Mouse (Mus musculus) heart, embryonic 14.5 days (tissue): ENCODE measurements around the gene Dnajc16. TPM values are rescaled to one million over a fixed set of nuclear protein-coding genes. Genes with fewer than 3 reads are reported as not detected.

ENCODE experiments used
- ATAC-seq: fragments of 200-750 bp; cut with Nextera tagmentation; 2 replicates; pipeline ENCODE4 v1.8.0; 2017; ENCODE audit warnings: low read depth, moderate TSS enrichment; ENCODE audit not compliant: insufficient number of reproducible peaks, insufficient read depth, low FRiP score
- H3K27ac ChIP-seq, 2 experiments: fragments of 200-500 bp in 1 of 2; fragments of 300-500 bp in 1 of 2; sonication (generic) in 1 of 2; replicated peaks in 1 of 2; 2 replicates each; pipeline ENCODE4 v1.5.1; 2012 to 2014; ENCODE audit warnings: low read depth in 2 of 2, low read length in 2 of 2, control low read depth in 1 of 2, mild to moderate bottlenecking in 1 of 2, mixed read lengths in 1 of 2; ENCODE audit not compliant: control insufficient read depth in 1 of 2, insufficient read depth in 1 of 2
- H3K27me3 ChIP-seq: fragments of 300-500 bp; sonication (generic); 2 replicates; pipeline ENCODE4 v1.6.1; 2014; ENCODE audit warnings: mild to moderate bottlenecking, low read length, control low read depth; ENCODE audit not compliant: control insufficient read depth, insufficient read depth
- H3K36me3 ChIP-seq: fragments of 300-500 bp; sonication (generic); 2 replicates; pipeline ENCODE4 v1.6.1; 2014; ENCODE audit warnings: mild to moderate bottlenecking, control low read depth, low read length, mixed read lengths; ENCODE audit not compliant: control insufficient read depth, insufficient read depth
- H3K4me1 ChIP-seq, 2 experiments: fragments of 200-500 bp in 1 of 2; fragments of 300-500 bp in 1 of 2; sonication (generic) in 1 of 2; 2 replicates each; pipeline ENCODE4 v1.6.1; 2012 to 2014; ENCODE audit warnings: low read length in 2 of 2, control low read depth in 1 of 2, mixed read lengths in 1 of 2; ENCODE audit not compliant: control insufficient read depth in 2 of 2, insufficient read depth in 2 of 2
- H3K4me2 ChIP-seq: fragments of 300-500 bp; sonication (generic); 2 replicates; pipeline ENCODE4 v1.6.1; 2014; ENCODE audit warnings: mild to moderate bottlenecking, low read length
- H3K4me3 ChIP-seq, 2 experiments: fragments of 200-500 bp in 1 of 2; fragments of 300-500 bp in 1 of 2; sonication (generic) in 1 of 2; 2 replicates each; pipeline ENCODE4 v1.5.1; 2012 to 2014; ENCODE audit warnings: low read length in 2 of 2, mild to moderate bottlenecking in 2 of 2, control low read depth in 1 of 2, low read depth in 1 of 2, moderate library complexity in 1 of 2; ENCODE audit not compliant: control insufficient read depth in 1 of 2, insufficient read depth in 1 of 2
- H3K9ac ChIP-seq: fragments of 300-500 bp; sonication (generic); 2 replicates; pipeline ENCODE4 v1.6.1; 2014; ENCODE audit warnings: mild to moderate bottlenecking, low read length
- H3K9me3 ChIP-seq: fragments of 300-500 bp; sonication (generic); 2 replicates; pipeline ENCODE4 v1.6.1; 2016; ENCODE audit warnings: low read length, control low read depth; ENCODE audit not compliant: control insufficient read depth
- WGBS: fragments of 180-500 bp; shearing (Covaris S2); extraction: QIAGEN DNeasy Blood & Tissue Kit; methylation state at CpG from one replicate; pipeline ENCODE4 v1.1.7; 2014; 5-methylcytosine and 5-hydroxymethylcytosine counted together
- polyA plus RNA-seq: library from polyadenylated mRNA; unstranded; fragments of >200 nt; fragmentation: Nextera tagmentation; extraction: Ambion mirVana; gene quantifications from 2 replicates; pipeline ENCODE4 v1.2.1, GENCODE M21; 2014

Gene Dnajc16
- 3.6 and 4.4 TPM in 2 replicates for polyA plus RNA-seq

DNA sequence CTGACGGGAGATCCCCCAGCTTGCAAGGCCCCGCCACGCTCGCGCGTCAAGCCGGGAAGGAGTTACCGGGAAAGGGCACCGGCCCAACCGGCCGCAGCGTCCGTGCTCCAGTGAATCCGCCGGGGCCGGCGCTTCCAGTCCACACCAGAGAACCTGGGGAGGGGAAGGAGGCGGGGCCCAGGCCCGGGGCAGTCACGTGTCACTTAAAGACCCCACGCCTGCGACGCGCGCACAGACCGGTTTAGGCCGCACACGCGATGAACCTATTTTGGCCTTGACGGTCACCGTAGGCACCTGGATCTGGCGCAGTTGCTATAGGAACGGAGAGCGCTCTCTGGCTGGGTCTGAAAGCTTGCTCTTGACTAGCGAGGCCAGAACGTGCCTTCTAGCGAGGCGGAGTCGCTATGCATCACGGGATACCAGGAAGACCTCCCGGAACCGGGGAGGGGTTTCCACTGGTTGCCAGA lies at the start of gene Dnajc16:
TSS of gene Dnajc16 (minus strand) at position 408 of the 467 bp plus-strand sequence.
- peak within 1 kb of the TSS; percentile 76 for H3K4me2 ChIP-seq
- no peaks in the 10 kb centered on the region for H3K27me3 ChIP-seq
- no peaks in the 10 kb centered on the region for H3K9me3 ChIP-seq
- H3K36me3 ChIP-seq, result peaks cover 29% of the 10 kb centered on the region
- peak within 1 kb of the TSS; percentile 95 for H3K9ac ChIP-seq
- peak; percentile 84 for ATAC-seq
- H3K4me1 ChIP-seq, result peaks cover 8 to 18% of the 10 kb centered on the region in 2 experiments
- H3K4me3 ChIP-seq, result peak within 1 kb of the TSS; percentile 80 to 98
- WGBS, result under 1% methylated on average over 35 of the region's 42 CpGs
- peak within 1 kb of the TSS; percentile 46 to 78; a peak in 3 of 4 replicates for H3K27ac ChIP-seq

DNA sequence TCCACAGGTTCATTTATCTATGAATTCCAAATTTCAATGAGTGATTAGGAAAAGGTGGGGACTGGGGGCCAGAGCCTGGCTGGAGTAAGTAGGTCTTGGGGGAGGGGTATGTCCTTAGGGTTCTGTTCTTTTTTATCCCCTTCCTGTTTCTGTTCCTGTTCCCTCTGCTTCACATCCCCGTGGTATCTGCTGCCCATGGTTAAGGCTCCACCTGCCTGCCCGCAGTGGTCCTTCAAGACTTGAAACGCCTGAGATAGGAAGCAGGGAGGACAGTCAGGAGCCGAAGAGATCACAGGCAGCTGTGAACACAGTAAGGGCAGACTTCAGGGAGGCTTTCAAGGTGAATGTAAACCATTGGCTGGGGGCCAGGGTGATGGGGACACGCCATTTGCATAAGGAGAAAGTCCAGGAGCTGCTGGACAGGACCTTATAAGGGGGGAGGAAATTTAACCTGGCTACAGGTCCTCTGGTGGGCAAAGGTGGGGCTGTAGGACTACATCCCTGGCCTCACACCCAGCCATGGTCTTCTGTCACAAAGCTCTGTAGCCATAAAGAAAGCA lies 43.9 kb upstream of the Dnajc16 start:
- no peak for ATAC-seq
- H3K4me3 ChIP-seq, result no peak overlapping the region
- H3K9me3 ChIP-seq, result no peaks in the 10 kb centered on the region
- no peaks in the 10 kb centered on the region for H3K27me3 ChIP-seq
- no peak overlapping the region for H3K27ac ChIP-seq
- H3K9ac ChIP-seq, result no peak overlapping the region
- H3K4me2 ChIP-seq, result no peak overlapping the region
- H3K4me1 ChIP-seq, result no peaks in the 10 kb centered on the region; a peak in 1 of 4 replicates
- H3K36me3 ChIP-seq, result no peaks in the 10 kb centered on the region
- WGBS, result 46% methylated on average over 5 of the region's 5 CpGs

DNA sequence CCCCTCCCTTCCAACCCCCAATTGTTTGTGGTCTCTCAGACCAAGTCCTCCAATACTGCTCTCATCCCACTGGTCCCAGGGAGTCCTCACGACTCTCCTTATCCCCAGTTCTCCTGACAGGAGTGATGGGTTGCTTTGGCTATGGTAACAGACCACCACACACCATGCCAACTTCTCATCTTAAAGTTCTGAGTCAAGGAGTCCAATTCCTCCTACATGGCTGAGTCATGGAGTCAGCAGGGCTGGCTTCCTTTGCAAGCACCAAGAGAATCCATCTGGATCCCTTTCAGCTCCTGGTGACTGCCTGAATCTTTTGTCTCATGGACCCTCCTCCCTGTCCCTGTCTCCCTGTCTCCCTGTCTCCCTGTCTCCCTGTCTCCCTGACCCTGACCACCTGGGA lies 43.2 kb upstream of the Dnajc16 start:
- Histone ChIP-seq H3K9ac (no peak overlapping the region), H3K4me2 (no peak overlapping the region), H3K27ac (no peak overlapping the region), H3K27me3 (no peaks in the 10 kb centered on the region), H3K36me3 (no peaks in the 10 kb centered on the region), H3K4me3 (no peak overlapping the region), H3K9me3 (no peaks in the 10 kb centered on the region), H3K4me1 (no peaks in the 10 kb centered on the region; a peak in 1 of 4 replicates)
- WGBS, result 35% methylated on average over 1 of the region's 1 CpGs
- ATAC-seq, result no peak

DNA sequence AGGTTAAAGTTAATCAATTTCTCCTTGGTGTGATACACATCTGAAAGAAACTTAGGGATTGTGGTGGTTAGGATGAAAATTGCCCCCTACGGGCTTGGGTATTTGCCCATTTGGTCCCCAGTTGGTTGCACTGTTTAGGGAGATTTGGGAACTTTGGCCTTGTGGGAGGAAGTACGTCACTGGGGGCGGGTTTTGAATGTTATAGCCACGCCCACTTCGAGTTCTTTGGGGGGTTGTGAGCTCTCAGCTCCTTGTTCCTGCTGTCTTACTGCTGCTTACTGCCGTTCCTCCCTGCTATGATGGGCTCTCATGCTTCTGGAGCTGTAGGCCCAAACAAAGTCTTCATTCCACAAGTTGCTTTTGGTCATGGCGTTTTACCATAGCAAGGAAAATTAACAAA lies 40.6 kb upstream of the Dnajc16 start:
- Histone ChIP-seq H3K9ac (no peak overlapping the region), H3K27me3 (no peaks in the 10 kb centered on the region), H3K4me1 (peaks cover 8 to 12% of the 10 kb centered on the region in 2 experiments; a peak in 3 of 4 replicates), H3K27ac (no peak overlapping the region), H3K4me2 (no peak overlapping the region), H3K4me3 (no peak overlapping the region), H3K36me3 (no peaks in the 10 kb centered on the region), H3K9me3 (no peaks in the 10 kb centered on the region)
- WGBS, result 74% methylated on average over 7 of the region's 7 CpGs
- no peak for ATAC-seq

DNA sequence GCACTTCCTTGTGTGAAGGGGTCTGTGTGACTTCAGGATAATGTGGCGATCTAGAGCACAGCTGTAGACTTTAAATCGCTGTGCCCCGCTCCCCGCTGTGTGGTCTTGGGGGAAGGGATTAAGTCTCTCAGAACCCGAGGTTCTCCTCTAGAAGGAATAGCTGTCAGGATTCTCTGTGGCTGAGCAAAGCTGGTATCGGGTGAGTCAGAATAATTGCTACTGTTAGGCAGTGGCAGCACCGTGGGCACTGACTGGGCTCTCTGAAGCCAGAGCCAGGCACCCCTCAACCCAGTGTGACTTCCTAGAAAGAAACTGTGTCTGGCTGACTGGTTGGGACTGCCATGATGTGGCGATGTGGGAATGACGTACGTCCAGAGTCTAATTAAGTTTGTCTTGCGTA lies 39.6 kb upstream of the Dnajc16 start:
- Histone ChIP-seq H3K4me1 (peaks cover 8 to 12% of the 10 kb centered on the region in 2 experiments; a peak in 3 of 4 replicates), H3K27ac (no peak overlapping the region), H3K36me3 (no peaks in the 10 kb centered on the region), H3K9me3 (no peaks in the 10 kb centered on the region), H3K9ac (no peak overlapping the region), H3K4me2 (no peak overlapping the region), H3K4me3 (no peak overlapping the region), H3K27me3 (no peaks in the 10 kb centered on the region)
- ATAC-seq, result no peak
- 58% methylated on average over 11 of the region's 11 CpGs for WGBS

DNA sequence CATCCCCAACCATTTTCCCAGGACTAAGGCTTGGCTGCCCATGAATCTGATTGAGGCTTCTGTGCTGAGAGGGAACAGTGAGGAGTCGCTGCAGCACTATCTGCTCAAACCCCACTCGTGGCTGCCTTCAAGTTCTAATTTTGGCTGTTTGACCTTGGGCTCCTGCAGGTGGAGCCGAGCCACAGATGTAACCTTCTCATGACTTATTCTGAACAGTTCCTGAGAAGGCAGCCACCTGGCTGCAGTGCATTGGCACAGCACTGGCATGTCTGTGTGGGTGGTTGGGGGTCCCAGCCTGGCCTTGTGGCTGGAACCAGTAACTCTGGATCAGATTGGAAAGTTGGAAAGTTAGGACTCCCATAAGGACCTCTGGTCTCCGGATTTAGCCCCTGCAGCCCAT lies 37.4 kb upstream of the Dnajc16 start:
- no peak for ATAC-seq
- 34% methylated on average over 4 of the region's 4 CpGs for WGBS
- Histone ChIP-seq H3K4me1 (peaks cover 8 to 12% of the 10 kb centered on the region in 2 experiments; a peak in 3 of 4 replicates), H3K36me3 (no peaks in the 10 kb centered on the region), H3K9ac (no peak overlapping the region), H3K9me3 (no peaks in the 10 kb centered on the region), H3K27me3 (no peaks in the 10 kb centered on the region), H3K27ac (no peak overlapping the region), H3K4me2 (no peak overlapping the region), H3K4me3 (no peak overlapping the region)

DNA sequence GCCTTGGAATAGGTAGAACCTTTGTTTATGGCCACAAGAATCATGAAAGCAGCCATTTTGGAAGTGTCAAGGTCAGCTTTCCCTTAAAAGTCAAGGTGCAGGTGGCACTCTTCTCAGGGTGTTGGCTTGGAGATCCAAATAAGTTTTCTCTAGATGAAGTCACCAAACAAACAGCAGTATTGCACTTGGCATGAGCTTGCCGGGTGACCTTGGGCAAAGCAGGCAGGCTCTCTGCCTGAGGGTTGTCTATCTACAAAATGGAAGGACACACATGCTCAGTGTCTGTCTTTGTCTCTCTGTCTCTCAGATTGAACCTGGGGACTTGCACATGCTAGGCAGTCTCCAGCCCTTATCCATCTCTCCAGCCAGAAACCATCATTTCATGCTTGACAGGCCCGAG lies 36.7 kb upstream of the Dnajc16 start:
- 88% methylated on average over 2 of the region's 2 CpGs for WGBS
- H3K27ac ChIP-seq, result no peak overlapping the region

DNA sequence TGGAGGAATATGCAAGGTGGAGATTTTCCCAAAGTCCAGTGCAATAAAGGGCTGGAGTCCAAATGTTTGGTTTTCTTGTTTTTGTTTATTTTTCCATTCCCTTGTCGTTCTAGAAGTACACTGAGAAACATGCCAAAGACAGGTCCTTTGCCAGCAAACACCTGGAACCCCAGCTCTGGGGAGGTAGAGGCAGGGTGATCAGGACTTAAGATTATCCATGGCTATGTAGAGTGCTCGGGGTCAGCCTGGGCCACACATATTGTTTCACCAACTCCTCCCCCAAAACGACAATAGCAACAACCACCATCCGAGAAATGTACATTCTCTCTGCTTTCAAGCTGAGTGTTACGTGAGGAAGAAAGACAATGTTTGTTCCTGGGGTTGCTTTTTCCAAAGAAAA lies 35.3 kb upstream of the Dnajc16 start, which contains the start of gene Cela2a:
TSS of gene Cela2a (minus strand) at position 101 of the 400 bp plus-strand sequence.
- Histone ChIP-seq H3K9me3 (no peaks in the 10 kb centered on the region), H3K4me1 (peaks cover 12 to 19% of the 10 kb centered on the region in 2 experiments), H3K27me3 (no peaks in the 10 kb centered on the region), H3K4me3 (no peak within 1 kb of the TSS), H3K9ac (no peak within 1 kb of the TSS), H3K36me3 (no peaks in the 10 kb centered on the region), H3K4me2 (no peak within 1 kb of the TSS), H3K27ac (no peak within 1 kb of the TSS)
- WGBS, result 64% methylated on average over 5 of the region's 5 CpGs
- ATAC-seq, result no peak

More for the DNA sequence above, 36.7 kb upstream of the Dnajc16 start:
- no peaks in the 10 kb centered on the region for H3K9me3 ChIP-seq
- no peaks in the 10 kb centered on the region for H3K27me3 ChIP-seq
- no peak overlapping the region for H3K9ac ChIP-seq
- H3K4me3 ChIP-seq, result no peak overlapping the region
- H3K4me2 ChIP-seq, result no peak overlapping the region
- no peak for ATAC-seq
- peaks cover 8 to 12% of the 10 kb centered on the region in 2 experiments; a peak in 3 of 4 replicates for H3K4me1 ChIP-seq
- no peaks in the 10 kb centered on the region for H3K36me3 ChIP-seq
